Comparison of ENCODE assay signal across 33 mouse cellular contexts in the genomic region with DNA sequence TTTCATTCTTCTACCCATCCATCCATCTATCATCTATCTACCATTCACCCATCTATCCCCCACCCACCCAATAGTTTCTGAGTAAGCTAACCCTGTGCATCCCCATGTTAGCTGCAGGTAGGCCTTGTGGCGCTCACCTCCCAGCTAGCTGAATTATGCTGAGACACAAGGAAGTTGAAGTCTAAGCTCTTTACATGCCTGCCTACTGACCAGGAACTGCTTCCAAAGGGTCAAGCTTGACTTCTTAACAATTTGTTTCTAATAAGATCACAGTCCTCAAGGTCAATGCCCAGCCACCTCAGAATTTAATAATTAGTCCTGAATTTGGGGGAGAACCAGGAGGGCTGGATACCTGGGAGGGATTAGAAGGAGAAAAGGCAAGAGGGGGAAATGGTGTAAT. TPM values are rescaled to one million over a fixed set of nuclear protein-coding genes. Genes with fewer than 3 reads are reported as not detected.
"Had no signal": no experiment of that assay in that cellular context is flagged by ENCODE, and none has a peak within 500 bp of the region (broad histone marks: within the 10 kb centered on the region; RNA-seq: fewer than 3 reads in every experiment).

No protein-coding gene starts in this region.

- H3K9ac ChIP-seq: forebrain, postnatal 0 days; heart, embryonic 13.5 days; heart, embryonic 15.5 days; hindbrain, embryonic 13.5 days; hindbrain, embryonic 15.5 days; limb, embryonic 13.5 days; limb, embryonic 15.5 days; liver, embryonic 12.5 days; liver, embryonic 14.5 days had no signal

- DNase-seq: forebrain, postnatal 0 days; gastrocnemius, postnatal 14 days; gastrocnemius, postnatal 36 days; heart, adult 2 months; heart, postnatal 14 days; heart, postnatal 36 days; kidney, adult 8-10 months; kidney, postnatal 25 days; layer of hippocampus, adult 9-11 months; layer of hippocampus, postnatal 36 days; left cerebral cortex, postnatal 4 days; lung, adult 18-20 months had no signal

- H3K36me3 ChIP-seq: heart, embryonic 13.5 days; heart, embryonic 15.5 days; hindbrain, embryonic 13.5 days; hindbrain, embryonic 15.5 days; limb, embryonic 13.5 days; limb, embryonic 15.5 days; liver, embryonic 12.5 days had no signal

- H3K27ac ChIP-seq: heart, adult 2 months; heart, embryonic 13.5 days; heart, embryonic 15.5 days; hindbrain, embryonic 13.5 days; hindbrain, embryonic 15.5 days; hindbrain, postnatal 0 days; limb, embryonic 13.5 days; limb, embryonic 15.5 days; liver, embryonic 12.5 days; liver, embryonic 14.5 days had no signal

- H3K4me1 ChIP-seq: heart, embryonic 15.5 days; limb, embryonic 15.5 days had no signal

- ATAC-seq: forebrain, postnatal 0 days; hindbrain, postnatal 0 days; intestine, embryonic 16.5 days; liver, embryonic 12.5 days had no signal

- H3K4me2 ChIP-seq: heart, embryonic 11.5 days; heart, embryonic 13.5 days; heart, embryonic 15.5 days; hindbrain, embryonic 13.5 days; hindbrain, embryonic 15.5 days; limb, embryonic 13.5 days; limb, embryonic 15.5 days; liver, embryonic 12.5 days had no signal

- H3K9me3 ChIP-seq: heart, embryonic 13.5 days; heart, embryonic 15.5 days; hindbrain, embryonic 13.5 days; hindbrain, embryonic 15.5 days; limb, embryonic 13.5 days; limb, embryonic 15.5 days; liver, embryonic 12.5 days had no signal

- H3K27me3 ChIP-seq: heart, embryonic 15.5 days; hindbrain, embryonic 13.5 days; hindbrain, embryonic 15.5 days; limb, embryonic 13.5 days; limb, embryonic 15.5 days had no signal

- H3K4me3 ChIP-seq: heart, adult 2 months; heart, embryonic 13.5 days; heart, embryonic 15.5 days; hindbrain, embryonic 13.5 days; hindbrain, embryonic 15.5 days; limb, embryonic 13.5 days; limb, embryonic 15.5 days; liver, embryonic 12.5 days had no signal

RNA-seq across cellular contexts. Expression of a gene that starts 28.7 kb away (rescaled TPM):
- total RNA-seq: forebrain, postnatal 0 days; gastrocnemius, adult 18-20 months; gastrocnemius, postnatal 36 days; heart, adult 2 months; heart, postnatal 14 days; heart, postnatal 36 days; hematopoietic stem cell, adult 5-6 weeks; hindbrain, postnatal 0 days; layer of hippocampus, adult 18-20 months; layer of hippocampus, adult 8-10 months; layer of hippocampus, postnatal 36 days; left cerebral cortex, adult 18-20 months; left cerebral cortex, adult 8-10 months; left cerebral cortex, postnatal 10 days; left cerebral cortex, postnatal 25 days; left cerebral cortex, postnatal 4 days had no signal
- polyA plus RNA-seq: forebrain, postnatal 0 days; heart, embryonic 13.5 days; hindbrain, embryonic 15.5 days; hindbrain, postnatal 0 days; limb, embryonic 11.5 days; limb, embryonic 13.5 days; liver, adult 2 months had no signal
